Mouse (Mus musculus) limb, embryonic 12.5 days (tissue): ENCODE data around the gene Sgk1. TPM values are rescaled to one million over a fixed set of nuclear protein-coding genes. Genes with fewer than 3 reads are reported as not detected.

Experiments
- polyA plus RNA-seq: library from polyadenylated mRNA; unstranded; fragments of >200 nt; fragmentation: Nextera tagmentation; extraction: Ambion mirVana; gene quantifications from 2 replicates; pipeline ENCODE4 v1.2.1, GENCODE M21; 2016

The Sgk1 gene
- polyA plus RNA-seq, 1 experiment from 2014 or later: 44.2 TPM

Other genes starting within 250 kb of the Sgk1 start
- not detected in 2 replicates for gene 4930444G20Rik, start 185.9 kb downstream of the Sgk1 start, polyA plus RNA-seq